Mouse (Mus musculus): Measurements from ENCODE around the gene Mapre1. TPM values are rescaled to one million over a fixed set of nuclear protein-coding genes. Genes with fewer than 3 reads are reported as not detected.

Mapre1 gene
- polyA plus RNA-seq, 1 experiment from 2014 or later = 348 TPM

- 82% methylated on average over 4 of the region's 4 CpGs for WGBS
- H3K4me2 ChIP-seq = no peak overlapping the region
- H3K9ac ChIP-seq = no peak overlapping the region
- H3K4me1 ChIP-seq (replicated peaks) = no peaks in the 10 kb centered on the region
- no peaks in the 10 kb centered on the region for H3K9me3 ChIP-seq
- no peak for ATAC-seq (ENCODE audit: low FRiP score, low read depth)
- H3K27ac ChIP-seq (replicated peaks) = no peak overlapping the region
- no peaks in the 10 kb centered on the region for H3K36me3 ChIP-seq
- no peaks in the 10 kb centered on the region for H3K27me3 ChIP-seq
- H3K4me3 ChIP-seq = no peak overlapping the region
These were observed 15.8 kb upstream of the Mapre1 start for GRCm38 (mm10) chr2:153725291-153725690.

GRCm38 (mm10) chr2:153734033-153734432 lies 7.0 kb upstream of the Mapre1 start:
- Histone ChIP-seq H3K27ac (replicated peaks) (no peak overlapping the region), H3K9ac (no peak overlapping the region), H3K4me2 (no peak overlapping the region), H3K4me3 (no peak overlapping the region), H3K36me3 (no peaks in the 10 kb centered on the region), H3K27me3 (no peaks in the 10 kb centered on the region), H3K9me3 (no peaks in the 10 kb centered on the region), H3K4me1 (replicated peaks) (no peaks in the 10 kb centered on the region)
- WGBS = 84% methylated on average over 4 of the region's 4 CpGs
- no peak for ATAC-seq (ENCODE audit: low FRiP score, low read depth)

- ATAC-seq (ENCODE audit: low FRiP score, low read depth) = peak; percentile 84
- Histone ChIP-seq H3K4me1 (replicated peaks) (peaks cover 39% of the 10 kb centered on the region), H3K4me2 (peak overlapping the region; percentile 65), H3K9ac (peak overlapping the region; percentile 86), H3K4me3 (peak overlapping the region; percentile 80), H3K9me3 (no peaks in the 10 kb centered on the region), H3K27me3 (no peaks in the 10 kb centered on the region), H3K36me3 (peaks cover 3% of the 10 kb centered on the region; the same call in 1 of the 2 replicates), H3K27ac (replicated peaks) (peak overlapping the region; percentile 98)
- WGBS = under 1% methylated on average over 34 of the region's 56 CpGs
These were observed 477 bp downstream of the Mapre1 start for GRCm38 (mm10) chr2:153741437-153742065.

GRCm38 (mm10) chr2:153747994-153748393 lies 6.9 kb downstream of the Mapre1 start:
- Histone ChIP-seq H3K4me1 (replicated peaks) (peaks cover 29% of the 10 kb centered on the region), H3K27me3 (no peaks in the 10 kb centered on the region), H3K9me3 (no peaks in the 10 kb centered on the region), H3K9ac (no peak overlapping the region), H3K36me3 (peaks cover 22% of the 10 kb centered on the region; the same call in 1 of the 2 replicates), H3K4me3 (no peak overlapping the region), H3K4me2 (no peak overlapping the region), H3K27ac (replicated peaks) (no peak overlapping the region)
- ATAC-seq (ENCODE audit: low FRiP score, low read depth) = no peak

- Histone ChIP-seq H3K27ac (replicated peaks) (no peak overlapping the region), H3K4me3 (no peak overlapping the region), H3K9me3 (no peaks in the 10 kb centered on the region), H3K4me2 (no peak overlapping the region), H3K4me1 (replicated peaks) (peaks cover 12% of the 10 kb centered on the region; the same call in 1 of the 2 replicates), H3K27me3 (no peaks in the 10 kb centered on the region), H3K9ac (no peak overlapping the region), H3K36me3 (peaks cover 22% of the 10 kb centered on the region; the same call in 1 of the 2 replicates)
- ATAC-seq (ENCODE audit: low FRiP score, low read depth) = no peak
- WGBS = 88% methylated on average over 2 of the region's 2 CpGs
These were observed 9.3 kb downstream of the Mapre1 start for GRCm38 (mm10) chr2:153750363-153750762.

GRCm38 (mm10) chr2:153762121-153762520 lies 21.0 kb downstream of the Mapre1 start:
- WGBS = 92% methylated on average over 5 of the region's 5 CpGs

GRCm38 (mm10) chr2:153767484-153767883 lies 26.4 kb downstream of the Mapre1 start:
- H3K27ac ChIP-seq (replicated peaks) = no peak overlapping the region
- no peaks in the 10 kb centered on the region for H3K4me1 ChIP-seq (replicated peaks)
- no peaks in the 10 kb centered on the region for H3K27me3 ChIP-seq
- H3K9me3 ChIP-seq = no peaks in the 10 kb centered on the region
- no peak overlapping the region for H3K4me2 ChIP-seq
- H3K9ac ChIP-seq = no peak overlapping the region
- H3K36me3 ChIP-seq = peaks cover 70% of the 10 kb centered on the region
- H3K4me3 ChIP-seq = no peak overlapping the region
- no peak for ATAC-seq (ENCODE audit: low FRiP score, low read depth)
- WGBS = 61% methylated on average over 6 of the region's 6 CpGs

More at GRCm38 (mm10) chr2:153762121-153762520, 21.0 kb downstream of the Mapre1 start:
- ATAC-seq (ENCODE audit: low FRiP score, low read depth) = no peak
- Histone ChIP-seq H3K4me2 (no peak overlapping the region), H3K4me3 (no peak overlapping the region), H3K9me3 (no peaks in the 10 kb centered on the region), H3K27ac (replicated peaks) (no peak overlapping the region), H3K36me3 (peaks cover 82% of the 10 kb centered on the region), H3K4me1 (replicated peaks) (no peaks in the 10 kb centered on the region), H3K27me3 (no peaks in the 10 kb centered on the region), H3K9ac (no peak overlapping the region)

- H3K9ac ChIP-seq = no peak overlapping the region
- H3K9me3 ChIP-seq = no peaks in the 10 kb centered on the region
- ATAC-seq (ENCODE audit: low FRiP score, low read depth) = no peak
- H3K4me2 ChIP-seq = no peak overlapping the region
- H3K4me1 ChIP-seq (replicated peaks) = no peaks in the 10 kb centered on the region
- H3K36me3 ChIP-seq = peaks cover 71% of the 10 kb centered on the region
- no peak overlapping the region for H3K4me3 ChIP-seq
- 87% methylated on average over 2 of the region's 2 CpGs for WGBS
- H3K27ac ChIP-seq (replicated peaks) = no peak overlapping the region
- H3K27me3 ChIP-seq = no peaks in the 10 kb centered on the region
These were observed 27.8 kb downstream of the Mapre1 start for GRCm38 (mm10) chr2:153768881-153769280.

- Histone ChIP-seq H3K36me3 (peaks cover 42% of the 10 kb centered on the region), H3K4me3 (no peak overlapping the region)
These were observed 31.9 kb downstream of the Mapre1 start for GRCm38 (mm10) chr2:153772950-153773349.

GRCm38 (mm10) chr2:153775472-153775871 lies 34.4 kb downstream of the Mapre1 start:
- Histone ChIP-seq H3K9ac (no peak overlapping the region), H3K4me3 (no peak overlapping the region), H3K27ac (replicated peaks) (no peak overlapping the region), H3K4me2 (no peak overlapping the region), H3K36me3 (peaks cover 31% of the 10 kb centered on the region), H3K9me3 (no peaks in the 10 kb centered on the region), H3K4me1 (replicated peaks) (peaks cover 11% of the 10 kb centered on the region), H3K27me3 (no peaks in the 10 kb centered on the region)
- ATAC-seq (ENCODE audit: low FRiP score, low read depth) = no peak
- WGBS = 99% methylated on average over 4 of the region's 4 CpGs

More at GRCm38 (mm10) chr2:153772950-153773349, 31.9 kb downstream of the Mapre1 start:
- ATAC-seq (ENCODE audit: low FRiP score, low read depth) = no peak
- 96% methylated on average over 4 of the region's 4 CpGs for WGBS
- Histone ChIP-seq H3K9ac (no peak overlapping the region), H3K9me3 (no peaks in the 10 kb centered on the region), H3K4me2 (no peak overlapping the region), H3K27me3 (no peaks in the 10 kb centered on the region), H3K27ac (replicated peaks) (no peak overlapping the region), H3K4me1 (replicated peaks) (no peaks in the 10 kb centered on the region)

- ATAC-seq (ENCODE audit: low FRiP score, low read depth) = peak; percentile 80; the same call in 1 of the 2 replicates
- H3K36me3 ChIP-seq = peaks cover 5% of the 10 kb centered on the region
- no peak overlapping the region for H3K9ac ChIP-seq
- no peak overlapping the region for H3K27ac ChIP-seq (replicated peaks)
- H3K4me2 ChIP-seq = peak overlapping the region; percentile 73
- no peaks in the 10 kb centered on the region for H3K9me3 ChIP-seq
- 13% methylated on average over 24 of the region's 24 CpGs for WGBS
- H3K4me3 ChIP-seq = peak overlapping the region; percentile 33
- peaks cover 11% of the 10 kb centered on the region for H3K4me1 ChIP-seq (replicated peaks)
- no peaks in the 10 kb centered on the region for H3K27me3 ChIP-seq
These were observed 37.7 kb downstream of the Mapre1 start for GRCm38 (mm10) chr2:153778638-153779362.

- ATAC-seq (ENCODE audit: low FRiP score, low read depth) = no peak
- H3K4me2 ChIP-seq = peak within 1 kb of the TSS; percentile 73
- peaks cover 11% of the 10 kb centered on the region for H3K4me1 ChIP-seq (replicated peaks)
- H3K4me3 ChIP-seq = peak within 1 kb of the TSS; percentile 33
- WGBS = 55% methylated on average over 12 of the region's 12 CpGs
- no peaks in the 10 kb centered on the region for H3K36me3 ChIP-seq
- H3K27ac ChIP-seq (replicated peaks) = no peak within 1 kb of the TSS
- H3K27me3 ChIP-seq = no peaks in the 10 kb centered on the region
- no peaks in the 10 kb centered on the region for H3K9me3 ChIP-seq
- no peak within 1 kb of the TSS for H3K9ac ChIP-seq
These were observed 38.4 kb downstream of the Mapre1 start, which contains the start of gene Efcab8 for GRCm38 (mm10) chr2:153779394-153779981. Gene Efcab8 (plus strand): TSS chr2:153779931.

Measured in hindbrain, embryonic 15.5 days (tissue).